Mouse (Mus musculus) limb, embryonic 12.5 days (tissue): ENCODE results near the gene Eif2b3. TPM values are rescaled to one million over a fixed set of nuclear protein-coding genes. Genes with fewer than 3 reads are reported as not detected.

Experiments used
- ATAC-seq: fragments of 200-750 bp; cut with Nextera tagmentation; 2 replicates; pipeline ENCODE4 v1.8.0; 2017; ENCODE audit warnings: low read depth, moderate TSS enrichment; ENCODE audit not compliant: insufficient number of reproducible peaks, insufficient read depth, low FRiP score, low TSS enrichment
- H3K27ac ChIP-seq: fragments of 300-500 bp; sonication (generic); 2 replicates; pipeline ENCODE4 v1.5.1; 2016; ENCODE audit warnings: mild to moderate bottlenecking, moderate library complexity
- H3K27me3 ChIP-seq: fragments of 300-500 bp; sonication (generic); 2 replicates; pipeline ENCODE4 v1.6.1; 2016; ENCODE audit warnings: mild to moderate bottlenecking, moderate library complexity
- H3K36me3 ChIP-seq: fragments of 300-500 bp; sonication (generic); 2 replicates; pipeline ENCODE4 v1.6.1; 2016; ENCODE audit warnings: mild to moderate bottlenecking, moderate library complexity
- H3K4me1 ChIP-seq: fragments of 300-500 bp; sonication (generic); replicated peaks from 2 replicates; pipeline ENCODE4 v1.6.1; 2016
- H3K4me2 ChIP-seq: fragments of 300-500 bp; sonication (generic); 2 replicates; pipeline ENCODE4 v1.6.1; 2016; ENCODE audit warnings: mild to moderate bottlenecking, moderate library complexity
- H3K4me3 ChIP-seq: fragments of 300-500 bp; sonication (generic); replicated peaks from 2 replicates; pipeline ENCODE4 v1.5.1; 2016; ENCODE audit warnings: mild to moderate bottlenecking
- H3K9ac ChIP-seq: fragments of 300-500 bp; sonication (generic); replicated peaks from 2 replicates; pipeline ENCODE4 v1.6.1; 2016; ENCODE audit warnings: mild to moderate bottlenecking, moderate library complexity
- H3K9me3 ChIP-seq: fragments of 300-500 bp; sonication (generic); 2 replicates; pipeline ENCODE4 v1.6.1; 2016; ENCODE audit warnings: mild to moderate bottlenecking, moderate library complexity
- WGBS: fragments of 180-500 bp; shearing (Covaris S2); methylation state at CpG from one replicate; pipeline ENCODE4 v1.1.7; 2016; 5-methylcytosine and 5-hydroxymethylcytosine counted together
- polyA plus RNA-seq: library from polyadenylated mRNA; unstranded; fragments of >200 nt; fragmentation: Nextera tagmentation; extraction: Ambion mirVana; gene quantifications from 2 replicates; pipeline ENCODE4 v1.2.1, GENCODE M21; 2016

The Eif2b3 gene
- polyA plus RNA-seq, 1 experiment from 2014 or later = 53.0 TPM

GRCm38 (mm10) chr4:116999513-117000154 is 19.6 kb upstream of the Eif2b3 start:
- Histone ChIP-seq H3K4me1 (peaks cover 17% of the 10 kb centered on the region), H3K9me3 (no peaks in the 10 kb centered on the region), H3K9ac (no peak overlapping the region), H3K4me2 (no peak overlapping the region), H3K27ac (no peak overlapping the region), H3K27me3 (peaks cover 6% of the 10 kb centered on the region; the same call in 1 of the 2 replicates), H3K36me3 (peaks cover 42% of the 10 kb centered on the region), H3K4me3 (no peak overlapping the region)
- ATAC-seq = no peak
- 91% methylated on average over 17 of the region's 17 CpGs for WGBS

- H3K4me1 ChIP-seq = peaks cover 7% of the 10 kb centered on the region; the same call in 1 of the 2 replicates
- no peak for ATAC-seq
- H3K4me3 ChIP-seq = no peak overlapping the region
- H3K9me3 ChIP-seq = no peaks in the 10 kb centered on the region
- 89% methylated on average over 16 of the region's 16 CpGs for WGBS
- H3K27me3 ChIP-seq = no peaks in the 10 kb centered on the region
- no peak overlapping the region for H3K9ac ChIP-seq
- H3K4me2 ChIP-seq = no peak overlapping the region
- H3K27ac ChIP-seq = no peak overlapping the region
- H3K36me3 ChIP-seq = peaks cover 42% of the 10 kb centered on the region
Measured at GRCm38 (mm10) chr4:117001957-117002356, 17.2 kb upstream of the Eif2b3 start.

GRCm38 (mm10) chr4:117002543-117003521 is 16.4 kb upstream of the Eif2b3 start:
- H3K36me3 ChIP-seq = peaks cover 42% of the 10 kb centered on the region
- peak; percentile 34; the same call in 1 of the 2 replicates for ATAC-seq
- no peaks in the 10 kb centered on the region for H3K27me3 ChIP-seq
- WGBS = 54% methylated on average over 38 of the region's 38 CpGs
- H3K4me3 ChIP-seq = no peak overlapping the region
- no peak overlapping the region for H3K27ac ChIP-seq
- peak overlapping the region; percentile 35; the same call in 1 of the 2 replicates for H3K4me2 ChIP-seq
- no peaks in the 10 kb centered on the region for H3K9me3 ChIP-seq
- peak overlapping the region; percentile 23; the same call in 1 of the 2 replicates for H3K9ac ChIP-seq
- H3K4me1 ChIP-seq = peaks cover 7% of the 10 kb centered on the region; the same call in 1 of the 2 replicates

- Histone ChIP-seq H3K36me3 (peaks cover 29% of the 10 kb centered on the region), H3K4me3 (no peak overlapping the region), H3K4me1 (peaks cover 7% of the 10 kb centered on the region; the same call in 1 of the 2 replicates), H3K4me2 (no peak overlapping the region), H3K9me3 (no peaks in the 10 kb centered on the region), H3K27ac (no peak overlapping the region), H3K27me3 (no peaks in the 10 kb centered on the region), H3K9ac (no peak overlapping the region)
- no peak for ATAC-seq
- 81% methylated on average over 4 of the region's 4 CpGs for WGBS
Measured at GRCm38 (mm10) chr4:117004649-117005048, 14.6 kb upstream of the Eif2b3 start.

GRCm38 (mm10) chr4:117005611-117006400 is 13.4 kb upstream of the Eif2b3 start:
- H3K36me3 ChIP-seq = peaks cover 20% of the 10 kb centered on the region
- no peak overlapping the region for H3K4me2 ChIP-seq
- no peak for ATAC-seq
- H3K4me1 ChIP-seq = peaks cover 7% of the 10 kb centered on the region; the same call in 1 of the 2 replicates
- no peaks in the 10 kb centered on the region for H3K27me3 ChIP-seq
- 76% methylated on average over 7 of the region's 7 CpGs for WGBS
- no peak overlapping the region for H3K4me3 ChIP-seq
- H3K9ac ChIP-seq = no peak overlapping the region
- H3K9me3 ChIP-seq = no peaks in the 10 kb centered on the region
- H3K27ac ChIP-seq = no peak overlapping the region

GRCm38 (mm10) chr4:117007058-117007457 is 12.1 kb upstream of the Eif2b3 start:
- WGBS = 65% methylated on average over 3 of the region's 3 CpGs
- Histone ChIP-seq H3K4me3 (no peak overlapping the region), H3K9me3 (no peaks in the 10 kb centered on the region), H3K9ac (no peak overlapping the region), H3K27me3 (no peaks in the 10 kb centered on the region), H3K27ac (no peak overlapping the region), H3K4me2 (no peak overlapping the region), H3K36me3 (peaks cover 15% of the 10 kb centered on the region; the same call in 1 of the 2 replicates), H3K4me1 (peaks cover 7% of the 10 kb centered on the region; the same call in 1 of the 2 replicates)
- ATAC-seq = no peak

- 88% methylated on average over 5 of the region's 5 CpGs for WGBS
- H3K9ac ChIP-seq = no peak overlapping the region
- no peak overlapping the region for H3K27ac ChIP-seq
- no peaks in the 10 kb centered on the region for H3K36me3 ChIP-seq
- no peaks in the 10 kb centered on the region for H3K27me3 ChIP-seq
- no peak overlapping the region for H3K4me3 ChIP-seq
- no peaks in the 10 kb centered on the region for H3K9me3 ChIP-seq
- no peaks in the 10 kb centered on the region for H3K4me1 ChIP-seq
- H3K4me2 ChIP-seq = no peak overlapping the region
- ATAC-seq = no peak
Measured at GRCm38 (mm10) chr4:117010231-117010630, 9.0 kb upstream of the Eif2b3 start.

- H3K36me3 ChIP-seq = no peaks in the 10 kb centered on the region
- no peak overlapping the region for H3K4me3 ChIP-seq
- WGBS = 88% methylated on average over 6 of the region's 6 CpGs
- H3K9me3 ChIP-seq = no peaks in the 10 kb centered on the region
- no peak overlapping the region for H3K27ac ChIP-seq
- no peaks in the 10 kb centered on the region for H3K4me1 ChIP-seq
- no peak for ATAC-seq
- no peaks in the 10 kb centered on the region for H3K27me3 ChIP-seq
- no peak overlapping the region for H3K9ac ChIP-seq
- no peak overlapping the region for H3K4me2 ChIP-seq
Measured at GRCm38 (mm10) chr4:117013596-117013995, 5.6 kb upstream of the Eif2b3 start.

- no peaks in the 10 kb centered on the region for H3K36me3 ChIP-seq
- no peaks in the 10 kb centered on the region for H3K9me3 ChIP-seq
- H3K27me3 ChIP-seq = no peaks in the 10 kb centered on the region
- H3K4me2 ChIP-seq = no peak overlapping the region
- ATAC-seq = no peak
- H3K9ac ChIP-seq = no peak overlapping the region
- H3K27ac ChIP-seq = no peak overlapping the region
- 58% methylated on average over 4 of the region's 4 CpGs for WGBS
- H3K4me3 ChIP-seq = no peak overlapping the region
- H3K4me1 ChIP-seq = peaks cover 2% of the 10 kb centered on the region; the same call in 1 of the 2 replicates
Measured at GRCm38 (mm10) chr4:117014901-117015415, 4.2 kb upstream of the Eif2b3 start.

GRCm38 (mm10) chr4:117017738-117018137 is 1.5 kb upstream of the Eif2b3 start:
- H3K4me3 ChIP-seq = no peak overlapping the region
- no peak for ATAC-seq
- H3K4me1 ChIP-seq = peaks cover 9% of the 10 kb centered on the region
- H3K27ac ChIP-seq = no peak overlapping the region
- no peak overlapping the region for H3K9ac ChIP-seq
- no peak overlapping the region for H3K4me2 ChIP-seq
- H3K27me3 ChIP-seq = no peaks in the 10 kb centered on the region
- WGBS = 78% methylated on average over 2 of the region's 2 CpGs
- H3K9me3 ChIP-seq = no peaks in the 10 kb centered on the region
- H3K36me3 ChIP-seq = peaks cover 9% of the 10 kb centered on the region
